Mouse (Mus musculus): ENCODE results near the gene Olig3. TPM values are rescaled to one million over a fixed set of nuclear protein-coding genes. Genes with fewer than 3 reads are reported as not detected.

The Olig3 gene
- polyA plus RNA-seq, 1 experiment: not detected

DNA sequence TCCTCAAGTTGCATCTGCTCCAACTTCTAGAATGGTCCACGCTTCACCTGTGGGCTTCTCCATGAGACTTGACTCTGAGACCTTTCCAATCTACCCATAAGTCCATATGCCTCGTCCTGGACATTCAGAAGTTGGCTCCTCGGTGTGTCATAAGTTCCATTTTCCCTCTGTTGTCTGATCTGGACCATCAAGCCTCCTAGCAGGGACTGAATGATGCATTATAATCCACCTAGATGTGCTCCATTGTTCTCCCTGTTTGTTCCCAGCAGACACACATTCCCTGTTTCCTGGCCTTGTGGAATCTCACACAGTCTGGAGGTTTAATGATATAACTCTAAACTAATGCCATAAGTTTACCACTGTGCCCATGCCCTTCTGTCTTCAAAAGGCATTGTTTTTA lies 50.8 kb downstream of the Olig3 start:
- Histone ChIP-seq H3K9me3 (ENCODE audit: control insufficient read depth, low read length) (no peaks in the 10 kb centered on the region), H3K4me3 (replicated peaks) (no peak overlapping the region), H3K36me3 (ENCODE audit: control insufficient read depth) (no peaks in the 10 kb centered on the region), H3K27me3 (ENCODE audit: control insufficient read depth) (peaks cover 5% of the 10 kb centered on the region), H3K4me1 (ENCODE audit: control insufficient read depth) (no peaks in the 10 kb centered on the region)
- no peak for TF ChIP-seq GATA1 (IDR thresholded peaks at IDR 0.05; ENCODE audit: low read length)
- no peak for TF ChIP-seq TAL1 (IDR thresholded peaks at IDR 0.05; ENCODE audit: low read length)

Other genes with a start within 250 kb of the Olig3 start
- gene Ifngr1, start 235.4 kb downstream of the Olig3 start, polyA plus RNA-seq (2012): 0.02 and 0.04 TPM in 2 replicates

Measured in erythroblast, embryonic 14.5 days (primary cell).